Mouse (Mus musculus) gonadal fat pad, adult 2 months (tissue): ENCODE measurements around the gene Tra2b. TPM values are rescaled to one million over a fixed set of nuclear protein-coding genes. Genes with fewer than 3 reads are reported as not detected.
"Not testable (repeated sequence)": the region's sequence is repeated elsewhere in the genome, so short reads cannot be mapped to it uniquely, and the experiment has no call there.

Experiments used
- DNase-seq: peaks from one replicate; pipeline ENCODE4 v3.0.0-alpha.2; 2012; ENCODE audit warnings: low read depth
- polyA plus RNA-seq: library from polyadenylated mRNA; depleted of rRNA; stranded (reverse); fragments of >200 nt; gene quantifications from 2 replicates; pipeline ENCODE4 v1.2.3, GENCODE M21; 2012; rRNA removed

The Tra2b gene
- polyA plus RNA-seq, 1 experiment: 36.9 TPM

GRCm38 (mm10) chr16:22242239-22242866, 23.5 kb downstream of the Tra2b start:
- no peak for DNase-seq

GRCm38 (mm10) chr16:22241376-22242238, 24.2 kb downstream of the Tra2b start:
- DNase-seq: no peak

- no peak for DNase-seq
Measured at GRCm38 (mm10) chr16:22240856-22241255, 24.9 kb downstream of the Tra2b start.

- no peak for DNase-seq
Measured at GRCm38 (mm10) chr16:22239978-22240377, 25.8 kb downstream of the Tra2b start.

- no peak for DNase-seq
Measured at GRCm38 (mm10) chr16:22238928-22239620, 26.7 kb downstream of the Tra2b start.

- not testable (repeated sequence) for DNase-seq
Measured at GRCm38 (mm10) chr16:22238402-22238801, 27.4 kb downstream of the Tra2b start.

- DNase-seq: no peak
Measured at GRCm38 (mm10) chr16:22236814-22237213, 29.0 kb downstream of the Tra2b start.

- no peak for DNase-seq
Measured at GRCm38 (mm10) chr16:22234535-22234934, 31.3 kb downstream of the Tra2b start.

- DNase-seq: not testable (repeated sequence)
Measured at GRCm38 (mm10) chr16:22230276-22230675, 35.5 kb downstream of the Tra2b start.

GRCm38 (mm10) chr16:22203501-22203900, 62.3 kb downstream of the Tra2b start:
- no peak for DNase-seq

GRCm38 (mm10) chr16:22201858-22202257, 63.9 kb downstream of the Tra2b start:
- DNase-seq: no peak

GRCm38 (mm10) chr16:22200476-22200875, 65.3 kb downstream of the Tra2b start:
- DNase-seq: no peak

Other genes with a start within 250 kb of the Tra2b start
- gene Igf2bp2, start 102.7 kb downstream of the Tra2b start, polyA plus RNA-seq: 1.4 and 2.3 TPM in 2 replicates
- 92.1 and 135 TPM in 2 replicates for gene Etv5, start 173.7 kb upstream of the Tra2b start, polyA plus RNA-seq